Mouse (Mus musculus) retina, postnatal 7 days (tissue): Measurements from ENCODE around the gene Tmem240.
"Not testable (repeated sequence)": the region's sequence is repeated elsewhere in the genome, so short reads cannot be mapped to it uniquely, and the experiment has no call there.

Experiments used
- DNase-seq: peaks from one replicate; pipeline ENCODE4 v3.0.0-alpha.2; 2012; ENCODE audit warnings: low read depth, low spot score

Gene Tmem240

DNA sequence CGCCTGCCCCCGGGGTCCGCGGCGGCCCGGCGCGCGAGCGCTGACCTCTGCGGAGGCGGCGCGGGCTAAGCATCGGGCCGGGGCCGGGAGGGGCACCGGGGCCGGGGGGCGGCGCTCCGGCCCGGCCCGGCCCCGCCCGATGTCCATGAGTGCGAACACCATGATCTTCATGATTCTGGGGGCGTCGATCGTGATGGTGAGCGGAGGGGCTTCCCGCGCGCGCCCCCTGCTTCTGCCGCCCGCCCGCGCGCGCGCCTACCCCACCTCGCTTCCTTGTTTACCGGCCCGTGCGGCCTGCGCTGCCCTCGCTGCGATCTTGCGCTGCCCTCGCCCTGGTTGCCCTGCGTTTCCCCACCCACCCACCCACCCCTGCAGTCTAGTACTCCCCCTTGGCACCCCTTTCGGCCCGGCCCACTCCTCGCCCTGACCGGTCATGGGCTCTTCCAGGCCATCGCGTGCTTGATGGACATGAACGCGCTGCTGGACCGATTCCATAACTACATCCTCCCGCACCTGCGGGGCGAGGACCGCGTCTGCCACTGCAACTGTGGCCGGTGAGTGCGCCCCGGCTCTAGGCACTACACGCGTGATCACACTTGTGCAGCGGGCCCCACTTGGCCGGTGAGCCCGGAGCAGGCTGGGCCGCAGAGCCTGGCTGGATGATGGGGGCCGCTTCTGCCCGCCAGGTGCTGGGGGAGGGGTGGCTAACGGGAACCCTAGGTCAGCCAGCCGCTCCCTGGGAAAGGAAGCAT, 527 bp downstream of the Tmem240 start:
- DNase-seq, result peak; percentile 31

DNA sequence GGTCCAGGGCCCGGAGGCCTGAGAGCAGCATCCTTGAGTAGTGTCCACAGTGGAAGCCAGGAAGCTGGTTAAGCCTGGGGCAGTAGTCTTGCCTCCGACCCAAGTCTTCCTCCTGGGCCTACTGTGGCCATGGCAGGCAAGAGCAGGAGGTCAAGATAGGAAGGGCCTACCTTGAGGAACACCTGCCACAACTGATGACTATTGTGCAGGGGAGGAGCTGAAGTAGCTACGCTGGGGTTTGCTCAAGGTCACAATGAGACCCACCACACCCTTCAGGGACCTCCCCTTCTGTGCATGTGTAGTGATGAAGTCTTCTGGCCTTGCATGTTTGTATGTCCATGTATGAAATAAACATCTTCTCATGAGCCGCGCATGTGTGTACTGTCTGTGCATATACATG, 1.2 kb downstream of the Tmem240 start:
- DNase-seq, result no peak

- DNase-seq, result no peak
Measured at GRCm38 (mm10) chr4:155736421-155736820, 1.8 kb downstream of the Tmem240 start.

GRCm38 (mm10) chr4:155738262-155738661, 3.7 kb downstream of the Tmem240 start:
- no peak for DNase-seq

GRCm38 (mm10) chr4:155739152-155739551, 4.6 kb downstream of the Tmem240 start:
- no peak for DNase-seq

GRCm38 (mm10) chr4:155739741-155740636, 5.4 kb downstream of the Tmem240 start:
- no peak for DNase-seq

- DNase-seq, result not testable (repeated sequence)
Measured at GRCm38 (mm10) chr4:155740681-155741080, 6.1 kb downstream of the Tmem240 start.

GRCm38 (mm10) chr4:155742684-155743083, 8.1 kb downstream of the Tmem240 start:
- no peak for DNase-seq

- no peak for DNase-seq
Measured at GRCm38 (mm10) chr4:155744474-155744873, 9.9 kb downstream of the Tmem240 start.

- no peak for DNase-seq
Measured at GRCm38 (mm10) chr4:155745136-155745535, 10.5 kb downstream of the Tmem240 start.

- no peak for DNase-seq
Measured at GRCm38 (mm10) chr4:155746036-155746548, 11.5 kb downstream of the Tmem240 start.

GRCm38 (mm10) chr4:155746575-155747490, 12.2 kb downstream of the Tmem240 start:
- no peak for DNase-seq

DNA sequence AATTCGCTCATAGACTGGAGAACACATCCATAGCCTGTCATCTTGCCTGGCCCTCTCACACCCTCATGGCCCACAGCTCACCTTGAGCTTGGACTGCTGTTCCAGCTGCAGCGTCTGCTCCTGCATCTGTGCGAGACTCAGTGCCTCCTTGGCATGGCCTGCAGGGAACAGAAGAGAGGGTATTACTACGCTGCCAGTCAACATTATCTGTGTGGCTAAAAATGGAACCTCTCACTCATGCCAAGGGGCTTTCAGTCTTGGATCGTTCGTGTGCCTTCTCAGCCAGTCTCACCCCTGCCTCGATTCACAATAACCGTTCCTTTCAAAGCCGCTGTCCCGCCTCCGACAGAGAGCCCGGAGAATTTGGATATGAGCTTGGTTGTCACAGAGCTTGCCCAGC, 22.4 kb downstream of the Tmem240 start:
- DNase-seq, result no peak

GRCm38 (mm10) chr4:155759862-155760612, 25.4 kb downstream of the Tmem240 start:
- DNase-seq, result no peak

DNA sequence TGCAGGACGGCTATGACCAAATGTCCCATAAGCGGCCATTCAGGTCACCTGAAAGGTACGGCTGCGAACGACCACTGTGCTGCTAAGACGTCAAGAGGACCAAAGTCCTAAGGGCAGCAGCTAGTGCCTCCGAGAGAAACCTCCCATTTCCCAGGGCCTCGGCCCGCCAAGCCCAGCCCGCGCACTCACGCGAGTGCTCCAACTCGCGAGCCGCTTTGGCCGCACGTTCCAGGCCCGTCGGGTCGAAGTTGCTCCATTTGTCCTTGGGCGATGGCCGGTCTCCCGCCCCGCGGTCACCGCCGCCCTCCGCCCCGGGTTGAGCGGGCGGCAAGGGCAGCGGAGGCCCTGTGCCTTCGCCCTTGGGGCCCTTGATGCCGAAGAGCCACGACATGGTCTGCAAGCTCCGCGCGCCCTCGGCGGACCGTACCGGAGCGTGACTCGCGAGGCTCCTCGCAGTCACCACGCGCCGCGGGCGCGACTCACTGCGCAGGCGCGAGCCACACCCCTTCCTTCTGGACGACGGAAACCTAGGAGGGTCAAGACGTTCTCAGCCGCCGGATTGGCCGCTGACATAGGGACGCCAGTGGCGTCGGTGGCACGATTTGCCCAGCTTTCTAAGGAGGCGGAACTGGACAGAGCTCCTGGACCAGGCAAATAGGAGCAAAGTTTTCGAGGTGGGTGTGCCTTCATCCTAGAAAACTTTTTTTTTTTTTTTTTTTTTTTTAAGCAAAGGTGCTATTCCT, 26.2 kb downstream of the Tmem240 start, which contains the start of gene Atad3a:
Atad3a (minus strand) TSS at position 481 of the 743 bp plus-strand sequence.
- peak; percentile 91 for DNase-seq

DNA sequence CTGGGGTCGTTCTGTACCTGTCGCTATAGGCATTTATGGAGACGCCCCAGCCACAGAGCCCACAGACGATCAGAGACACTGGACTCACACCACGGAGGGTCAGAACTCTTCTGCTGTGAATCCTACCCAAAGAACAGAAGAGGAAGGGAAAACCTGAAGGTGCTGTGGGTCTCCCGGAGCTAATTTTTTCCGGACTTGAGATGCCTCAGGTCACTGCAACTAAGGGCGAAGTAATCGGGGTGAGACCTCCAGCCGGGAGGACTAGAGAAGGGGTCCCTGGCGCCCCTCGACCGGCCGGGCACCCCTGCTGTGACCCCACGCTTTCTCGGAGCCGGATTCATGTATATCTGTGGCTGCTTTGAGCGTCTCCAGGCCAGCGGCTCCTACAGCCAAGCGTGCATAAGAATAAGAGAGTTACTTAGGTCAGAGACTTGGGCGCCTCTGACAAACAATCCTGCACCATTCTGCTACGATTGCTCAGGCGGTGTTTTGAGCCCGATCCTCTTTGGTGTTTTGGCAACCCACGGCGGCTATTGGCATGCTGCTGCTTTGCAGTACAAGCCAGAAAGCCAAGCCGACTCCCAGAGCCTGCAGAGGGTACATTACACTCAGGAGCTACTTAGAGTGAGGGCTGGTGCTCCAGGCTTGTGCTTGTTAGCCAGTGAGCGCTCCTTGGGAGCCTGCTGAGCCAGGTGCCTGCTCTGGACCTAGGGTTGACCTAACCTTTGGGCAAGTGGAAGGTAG, 26.9 kb downstream of the Tmem240 start:
- DNase-seq, result no peak

DNA sequence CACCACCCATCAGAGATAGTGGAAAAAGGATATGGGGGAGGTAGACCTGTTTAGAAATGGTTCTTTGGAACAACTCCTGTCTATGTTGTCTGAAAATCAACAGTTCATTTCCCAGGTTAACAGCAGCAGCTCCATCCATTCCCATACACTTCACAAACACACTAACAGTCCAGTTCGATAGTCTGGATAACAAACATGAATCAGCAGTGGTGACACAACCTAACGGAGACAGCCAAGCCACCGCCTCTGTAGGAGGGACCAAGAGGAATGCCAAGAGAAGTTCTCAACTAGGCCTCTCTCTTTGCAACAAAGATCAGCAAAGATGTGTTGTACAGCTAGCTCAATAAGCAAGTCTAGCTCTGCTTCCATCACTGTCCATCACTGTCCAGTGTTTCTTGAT, 27.8 kb downstream of the Tmem240 start:
- DNase-seq, result no peak

GRCm38 (mm10) chr4:155769496-155769879, 34.9 kb downstream of the Tmem240 start:
- DNase-seq, result no peak

GRCm38 (mm10) chr4:155769880-155770512, 35.4 kb downstream of the Tmem240 start:
- peak; percentile 84 for DNase-seq
